In genomic region chr2:8562948-8563347, GRCm38 (mm10) we compare ENCODE assay signal across 28 mouse cellular contexts.
DNase-seq lines count a peak whose midpoint lies in the region; ATAC-seq and TF ChIP-seq lines count a peak whose summit lies in the region.
"Had no signal": no experiment of that assay in that cellular context is flagged by ENCODE, and none has a peak within 500 bp of the region (broad histone marks: within the 10 kb centered on the region; RNA-seq: fewer than 3 reads in every experiment).

No protein-coding gene starts in this region.

- H3K9ac ChIP-seq in intestine, postnatal 0 days (ENCODE audit: low read depth, low read length) = no peak overlapping the region
- H3K9ac ChIP-seq: embryonic facial prominence, embryonic 15.5 days; forebrain, embryonic 15.5 days; heart, embryonic 13.5 days; kidney, embryonic 15.5 days; limb, embryonic 15.5 days; liver, embryonic 14.5 days; lung, embryonic 15.5 days; neural tube, embryonic 12.5 days had no signal

- WGBS in intestine, postnatal 0 days = 81% methylated on average over 6 of the region's 6 CpGs

- H3K36me3 ChIP-seq in intestine, postnatal 0 days (ENCODE audit: control insufficient read depth, insufficient read depth) = no peaks in the 10 kb centered on the region
- H3K36me3 ChIP-seq: embryonic facial prominence, embryonic 15.5 days; forebrain, embryonic 15.5 days; heart, embryonic 13.5 days; kidney, embryonic 15.5 days; limb, embryonic 15.5 days; lung, embryonic 15.5 days; neural tube, embryonic 12.5 days had no signal

- H3K4me1 ChIP-seq in intestine, postnatal 0 days (replicated peaks; ENCODE audit: control insufficient read depth, insufficient read depth, low read length) = no peaks in the 10 kb centered on the region
- H3K4me1 ChIP-seq: embryonic facial prominence, embryonic 15.5 days; forebrain, embryonic 15.5 days; heart, embryonic 13.5 days; kidney, embryonic 15.5 days; limb, embryonic 15.5 days; lung, embryonic 15.5 days; neural tube, embryonic 12.5 days had no signal

- intact Hi-C loops in left cerebral cortex, postnatal 14 days (cut with DNase I) = no loop called here

- TF ChIP-seq CTCF in intestine, postnatal 0 days (IDR thresholded peaks at IDR 0.05; ENCODE audit: low read depth) = no peak

- H3K27ac ChIP-seq in intestine, postnatal 0 days (ENCODE audit: low read depth, low read length) = no peak overlapping the region
- H3K27ac ChIP-seq: embryonic facial prominence, embryonic 15.5 days; forebrain, embryonic 15.5 days; heart, adult 2 months; heart, embryonic 13.5 days; kidney, embryonic 15.5 days; limb, embryonic 15.5 days; liver, embryonic 14.5 days; lung, embryonic 15.5 days; neural tube, embryonic 12.5 days had no signal

- peak; percentile 70 for ATAC-seq in frontal cortex, adult (ENCODE audit: low TSS enrichment)
- ATAC-seq in intestine, postnatal 0 days = no peak
- ATAC-seq: activated CD4-positive, CD25-positive, alpha-beta regulatory T cell, adult 4 months; forebrain, embryonic 15.5 days had no signal

- H3K27me3 ChIP-seq in intestine, postnatal 0 days (replicated peaks; ENCODE audit: control insufficient read depth, insufficient read depth, low read length) = no peaks in the 10 kb centered on the region
- H3K27me3 ChIP-seq: embryonic facial prominence, embryonic 15.5 days; forebrain, embryonic 15.5 days; heart, embryonic 13.5 days; kidney, embryonic 15.5 days; limb, embryonic 15.5 days; lung, embryonic 15.5 days; neural tube, embryonic 12.5 days had no signal

- H3K4me3 ChIP-seq in intestine, postnatal 0 days (ENCODE audit: low read depth, low read length) = no peak overlapping the region
- H3K4me3 ChIP-seq: embryonic facial prominence, embryonic 15.5 days; forebrain, embryonic 15.5 days; heart, adult 2 months; heart, embryonic 13.5 days; kidney, embryonic 15.5 days; limb, embryonic 15.5 days; lung, embryonic 15.5 days; neural tube, embryonic 12.5 days had no signal

- no peak for DNase-seq in frontal cortex, postnatal 10 days (ENCODE audit: low spot score in 2 of 2)
- DNase-seq in right cerebral cortex, adult 2 months (ENCODE audit: low spot score in 2 of 2) = peak; percentile 34 to 52
- DNase-seq in right cerebral cortex, postnatal 14 days = no peak
- DNase-seq in left cerebral cortex, postnatal 14 days (ENCODE audit: low spot score in 2 of 2) = peak; percentile 56 to 78
- DNase-seq in telencephalon, adult 2 months (ENCODE audit: low read depth, low spot score) = peak; percentile 87
- no peak for DNase-seq in ovary, postnatal 14 days (ENCODE audit: low spot score)
- DNase-seq: adrenal gland, postnatal 10 days; cerebellum, adult 9-10 months; gastrocnemius, postnatal 25 days; heart, adult 2 months; heart, postnatal 14 days; kidney, adult 11 months; kidney, postnatal 36 days; lung, postnatal 4 days; midbrain, embryonic 14.5 days; retina, postnatal 1 day; thymus, postnatal 25 days had no signal

- H3K9me3 ChIP-seq in intestine, postnatal 0 days (ENCODE audit: control insufficient read depth) = no peaks in the 10 kb centered on the region
- H3K9me3 ChIP-seq: embryonic facial prominence, embryonic 15.5 days; forebrain, embryonic 15.5 days; heart, embryonic 13.5 days; kidney, embryonic 15.5 days; limb, embryonic 15.5 days; lung, embryonic 15.5 days; neural tube, embryonic 12.5 days had no signal

- no peak overlapping the region for H3K4me2 ChIP-seq in intestine, postnatal 0 days (replicated peaks; ENCODE audit: low read depth)
- H3K4me2 ChIP-seq: embryonic facial prominence, embryonic 15.5 days; forebrain, embryonic 15.5 days; heart, embryonic 13.5 days; kidney, embryonic 15.5 days; limb, embryonic 15.5 days; lung, embryonic 15.5 days; neural tube, embryonic 12.5 days had no signal

Comparison
In these comparisons a context has a peak if more than half of its experiments do, and no peak if none do; other contexts are left out.
1. DNase-seq: peak in right cerebral cortex, adult 2 months (2 of 2), left cerebral cortex, postnatal 14 days (2 of 2) and telencephalon, adult 2 months (single experiment); none in frontal cortex, postnatal 10 days (0 of 2), right cerebral cortex, postnatal 14 days (single experiment) and ovary, postnatal 14 days (single experiment).